Mouse (Mus musculus): ENCODE measurements around the gene Nt5c3b. TPM values are rescaled to one million over a fixed set of nuclear protein-coding genes. Genes with fewer than 3 reads are reported as not detected.

Gene Nt5c3b
- total RNA-seq, 2 experiments from 2014 or later = 30.2 to 33.3 TPM

- intact Hi-C loops (cut with DNase I) = no loop called here
- peak; percentile 77 for DNase-seq (ENCODE audit: low spot score)
Measured at GRCm38 (mm10) chr11:100387589-100388375, 53.8 kb downstream of the Nt5c3b start.

- DNase-seq (ENCODE audit: low spot score) = no peak
- intact Hi-C loops (cut with DNase I) = no loop called here
Measured at GRCm38 (mm10) chr11:100387111-100387510, 54.5 kb downstream of the Nt5c3b start.

- intact Hi-C loops (cut with DNase I) = no loop called here
- DNase-seq (ENCODE audit: low spot score) = no peak
Measured at GRCm38 (mm10) chr11:100386586-100386985, 55.0 kb downstream of the Nt5c3b start.

- intact Hi-C loops (cut with DNase I) = no loop called here
- no peak for DNase-seq (ENCODE audit: low spot score)
Measured at GRCm38 (mm10) chr11:100385016-100385415, 56.6 kb downstream of the Nt5c3b start.

- no peak for DNase-seq (ENCODE audit: low spot score)
- intact Hi-C loops (cut with DNase I) = no loop called here
Measured at GRCm38 (mm10) chr11:100382682-100383081, 58.9 kb downstream of the Nt5c3b start.

- intact Hi-C loops (cut with DNase I) = no loop called here
- no peak for DNase-seq (ENCODE audit: low spot score)
Measured at GRCm38 (mm10) chr11:100379311-100379710, 62.3 kb downstream of the Nt5c3b start.

- intact Hi-C loops (cut with DNase I) = no loop called here
- DNase-seq (ENCODE audit: low spot score) = no peak
Measured at GRCm38 (mm10) chr11:100378446-100378845, 63.2 kb downstream of the Nt5c3b start.

GRCm38 (mm10) chr11:100377989-100378388 lies 63.6 kb downstream of the Nt5c3b start:
- DNase-seq (ENCODE audit: low spot score) = no peak
- intact Hi-C loops (cut with DNase I) = loop anchor here (2.0 kb wide), 1 partner anchor 13 kb away; no protein-coding TSS in a partner anchor

GRCm38 (mm10) chr11:100376746-100377389 lies 64.7 kb downstream of the Nt5c3b start:
- intact Hi-C loops (cut with DNase I) = loop anchor here (2.0 kb wide), 1 partner anchor 14 kb away; no protein-coding TSS in a partner anchor

GRCm38 (mm10) chr11:100376005-100376404 lies 65.6 kb downstream of the Nt5c3b start:
- DNase-seq (ENCODE audit: low spot score) = no peak
- intact Hi-C loops (cut with DNase I) = loop anchor here (2.0 kb wide), 1 partner anchor 15 kb away; no protein-coding TSS in a partner anchor

More at GRCm38 (mm10) chr11:100376746-100377389, 64.7 kb downstream of the Nt5c3b start:
- no peak for DNase-seq (ENCODE audit: low spot score)

GRCm38 (mm10) chr11:100375127-100375526 lies 66.5 kb downstream of the Nt5c3b start:
- intact Hi-C loops (cut with DNase I) = no loop called here
- DNase-seq (ENCODE audit: low spot score) = no peak

Small RNA genes within 50 kb of the gene (microRNA-seq; reads per million reads assigned to microRNA genes)
- gene Gm27374 (not detected), gene Mir7116 (not detected)

Other genes starting within 250 kb of the Nt5c3b start
- not detected for gene Krt9, start 248.6 kb downstream of the Nt5c3b start, total RNA-seq (2021)
- under 1 TPM; 0.73 to 0.78 TPM for gene Krt14, start 234.3 kb downstream of the Nt5c3b start, total RNA-seq (2021)
- not detected for gene Krt16, start 192.9 kb downstream of the Nt5c3b start, total RNA-seq (2021)
- not detected for gene Krt17, start 180.8 kb downstream of the Nt5c3b start, total RNA-seq (2021)
- not detected for gene Krt42, start 171.9 kb downstream of the Nt5c3b start, total RNA-seq (2021)
- gene Eif1, start 121.9 kb downstream of the Nt5c3b start, total RNA-seq (2021) = 1,000 to 10,000 TPM; 1,459 to 1,550 TPM
- gene Gast, start 107.4 kb downstream of the Nt5c3b start, total RNA-seq (2021) = not detected
- gene Hap1, start 85.7 kb downstream of the Nt5c3b start, total RNA-seq (2021) = 1 to 10 TPM in 1 of 2 experiments, under 1 TPM in 1; 0.83 to 1.2 TPM
- gene Jup, start 44.0 kb downstream of the Nt5c3b start, total RNA-seq (2021) = 100 to 1,000 TPM; 239 to 247 TPM
- gene P3h4, start 27.0 kb downstream of the Nt5c3b start, total RNA-seq (2021) = 10 to 100 TPM; 15.4 to 15.8 TPM
- gene Fkbp10, start 26.1 kb downstream of the Nt5c3b start, total RNA-seq (2021) = 10 to 100 TPM; 12.2 to 14.4 TPM
- gene Klhl10, start 109 bp upstream of the Nt5c3b start, total RNA-seq (2021) = under 1 TPM; 0.88 to 0.92 TPM
- gene Klhl11, start 30.9 kb upstream of the Nt5c3b start, total RNA-seq (2021) = 1 to 10 TPM; 7.9 to 9.0 TPM
- 10 to 100 TPM; 31.6 to 41.6 TPM for gene Acly, start 86.2 kb upstream of the Nt5c3b start, total RNA-seq (2021)
- gene Ttc25, start 103.8 kb upstream of the Nt5c3b start, total RNA-seq (2021) = under 1 TPM; 0.20 to 0.31 TPM
- 1 to 10 TPM; 5.4 to 7.3 TPM for gene Cnp, start 133.1 kb upstream of the Nt5c3b start, total RNA-seq (2021)
- 10 to 100 TPM; 57.3 to 58.0 TPM for gene Nkiras2, start 177.4 kb upstream of the Nt5c3b start, total RNA-seq (2021)
- gene Dnajc7, start 178.4 kb upstream of the Nt5c3b start, total RNA-seq (2021) = 100 to 1,000 TPM; 121 to 124 TPM

All from heart, postnatal 25 days (tissue).